Comparison of ENCODE assay signal across 8 mouse cellular contexts in genomic region chr3:153944335-153944990, GRCm38 (mm10). TPM values are rescaled to one million over a fixed set of nuclear protein-coding genes. Genes with fewer than 3 reads are reported as not detected.
DNase-seq lines count a peak whose midpoint lies in the region; ATAC-seq lines count a peak whose summit lies in the region.

Gene Acadm (minus strand): TSS chr3:153944632.

- H3K27me3 ChIP-seq in forebrain, embryonic 11.5 days (ENCODE audit: control insufficient read depth, insufficient read depth, low read length): no peaks in the 10 kb centered on the region
- H3K27me3 ChIP-seq in heart, embryonic 16.5 days (ENCODE audit: control insufficient read depth, insufficient read depth, low read length): no peaks in the 10 kb centered on the region
- no peaks in the 10 kb centered on the region for H3K27me3 ChIP-seq in liver, embryonic 15.5 days
- no peaks in the 10 kb centered on the region for H3K27me3 ChIP-seq in neural tube, embryonic 12.5 days (replicated peaks)

- ATAC-seq in forebrain, embryonic 11.5 days (replicated peaks; ENCODE audit: low FRiP score): peak; percentile 97
- ATAC-seq in heart, embryonic 16.5 days (replicated peaks; ENCODE audit: extremely low read depth, insufficient read depth, low FRiP score): peak; percentile 97
- ATAC-seq in liver, embryonic 15.5 days (ENCODE audit: insufficient read depth): peak; percentile 97
- ATAC-seq in neural tube, embryonic 12.5 days (ENCODE audit: low FRiP score, low read depth): peak; percentile 96

- H3K36me3 ChIP-seq in forebrain, embryonic 11.5 days (ENCODE audit: control insufficient read depth, insufficient read depth, low read length): no peaks in the 10 kb centered on the region
- peaks cover 14% of the 10 kb centered on the region for H3K36me3 ChIP-seq in heart, embryonic 16.5 days (ENCODE audit: control insufficient read depth, insufficient read depth)
- peaks cover 6% of the 10 kb centered on the region; the same call in 1 of the 2 replicates for H3K36me3 ChIP-seq in liver, embryonic 15.5 days (replicated peaks)
- no peaks in the 10 kb centered on the region for H3K36me3 ChIP-seq in neural tube, embryonic 12.5 days

- peak within 1 kb of the TSS; percentile 78 for H3K4me2 ChIP-seq in forebrain, embryonic 11.5 days (ENCODE audit: low read depth, low read length, severe bottlenecking)
- H3K4me2 ChIP-seq in heart, embryonic 16.5 days (ENCODE audit: low read depth, low read length): peak within 1 kb of the TSS; percentile 79
- H3K4me2 ChIP-seq in liver, embryonic 15.5 days: peak within 1 kb of the TSS; percentile 79
- H3K4me2 ChIP-seq in neural tube, embryonic 12.5 days (replicated peaks): peak within 1 kb of the TSS; percentile 69

- H3K4me1 ChIP-seq in forebrain, embryonic 11.5 days (replicated peaks; ENCODE audit: control insufficient read depth, insufficient read depth, low read length): peaks cover 5% of the 10 kb centered on the region; the same call in 1 of the 2 replicates
- peaks cover 24% of the 10 kb centered on the region for H3K4me1 ChIP-seq in heart, embryonic 16.5 days (ENCODE audit: control insufficient read depth, insufficient read depth, low read length)
- H3K4me1 ChIP-seq in liver, embryonic 15.5 days (replicated peaks): peaks cover 40% of the 10 kb centered on the region
- peaks cover 17% of the 10 kb centered on the region for H3K4me1 ChIP-seq in neural tube, embryonic 12.5 days

- peak within 1 kb of the TSS; percentile 79 for H3K9ac ChIP-seq in forebrain, embryonic 11.5 days (ENCODE audit: low read length)
- peak within 1 kb of the TSS; percentile 88 for H3K9ac ChIP-seq in heart, embryonic 16.5 days (ENCODE audit: low read length)
- peak within 1 kb of the TSS; percentile 82 for H3K9ac ChIP-seq in liver, embryonic 15.5 days
- peak within 1 kb of the TSS; percentile 72 for H3K9ac ChIP-seq in neural tube, embryonic 12.5 days

- H3K27ac ChIP-seq in forebrain, embryonic 11.5 days (ENCODE audit: low read depth, low read length): peak within 1 kb of the TSS; percentile 55
- peak within 1 kb of the TSS; percentile 93 for H3K27ac ChIP-seq in heart, embryonic 16.5 days (ENCODE audit: low read length)
- peak within 1 kb of the TSS; percentile 86 for H3K27ac ChIP-seq in liver, embryonic 15.5 days (replicated peaks)
- no peak within 1 kb of the TSS for H3K27ac ChIP-seq in neural tube, embryonic 12.5 days

- peak; percentile 95 to 97 for DNase-seq in CD8-positive naive resting alpha-beta T cell, adult 2 months (ENCODE audit: low read depth in 2 of 2, low spot score in 2 of 2)
- DNase-seq in c-Kit-positive CD71-negative TER-119-negative erythroid progenitor cells, embryonic 14.5 days (ENCODE audit: low read depth): peak; percentile 94
- DNase-seq in forebrain, embryonic 11.5 days (ENCODE audit: low spot score): peak; percentile 99
- DNase-seq in kidney, postnatal 36 days: peak; percentile 99
- peak; percentile 88 for DNase-seq in telencephalon, adult 2 months (ENCODE audit: low read depth, low spot score)

- H3K4me3 ChIP-seq in forebrain, embryonic 11.5 days (ENCODE audit: low read depth, low read length): peak within 1 kb of the TSS; percentile 66
- H3K4me3 ChIP-seq in heart, embryonic 16.5 days (ENCODE audit: low read length): peak within 1 kb of the TSS; percentile 80
- peak within 1 kb of the TSS; percentile 82 for H3K4me3 ChIP-seq in liver, embryonic 15.5 days (replicated peaks)
- peak within 1 kb of the TSS; percentile 70 for H3K4me3 ChIP-seq in neural tube, embryonic 12.5 days

- H3K9me3 ChIP-seq in forebrain, embryonic 11.5 days (ENCODE audit: control insufficient read depth, low read length): no peaks in the 10 kb centered on the region
- no peaks in the 10 kb centered on the region for H3K9me3 ChIP-seq in heart, embryonic 16.5 days (replicated peaks; ENCODE audit: control insufficient read depth, low read length)
- no peaks in the 10 kb centered on the region for H3K9me3 ChIP-seq in liver, embryonic 15.5 days (replicated peaks)
- no peaks in the 10 kb centered on the region for H3K9me3 ChIP-seq in neural tube, embryonic 12.5 days

- WGBS in forebrain, embryonic 11.5 days: under 1% methylated on average over 41 of the region's 41 CpGs
- WGBS in heart, embryonic 16.5 days: under 1% methylated on average over 41 of the region's 41 CpGs
- WGBS in liver, embryonic 15.5 days (ENCODE audit: insufficient replicate concordance): under 1% methylated on average over 41 of the region's 41 CpGs
- under 1% methylated on average over 41 of the region's 41 CpGs for WGBS in neural tube, embryonic 12.5 days

RNA-seq across cellular contexts. Expression of gene Acadm, which starts in this region (rescaled TPM):
- 40.6 and 44.0 TPM in 2 replicates for polyA plus RNA-seq in forebrain, embryonic 11.5 days (2014; fragmentation: Nextera tagmentation; extraction: Ambion mirVana)
- polyA plus RNA-seq in heart, embryonic 16.5 days (2015; fragmentation: Nextera tagmentation; extraction: Ambion mirVana): 335 and 384 TPM in 2 replicates
- polyA plus RNA-seq in liver, embryonic 15.5 days (2015; fragmentation: Nextera tagmentation; extraction: Ambion mirVana): 82.5 and 101 TPM in 2 replicates
- polyA plus RNA-seq in neural tube, embryonic 12.5 days (2016; fragmentation: Nextera tagmentation; extraction: Ambion mirVana): 50.7 and 56.7 TPM in 2 replicates
